Mouse (Mus musculus): Measurements from ENCODE around the gene Hykk.
A peak's percentile ranks its signal among the peaks of the same experiment; 100 is the strongest.
"Not testable (repeated sequence)": the region's sequence is repeated elsewhere in the genome, so short reads cannot be mapped to it uniquely, and the experiment has no call there.

The Hykk gene

GRCm38 (mm10) chr9:54917010-54917677 is at the start of gene Hykk:
TSS of gene Hykk (plus strand) at chr9:54917283.
- DNase-seq (ENCODE audit: low spot score in 2 of 2): peak; percentile 26 to 84

- DNase-seq (ENCODE audit: low spot score in 2 of 2): no peak
Observed at GRCm38 (mm10) chr9:54878759-54879158, 38.3 kb upstream of the Hykk start.

DNA sequence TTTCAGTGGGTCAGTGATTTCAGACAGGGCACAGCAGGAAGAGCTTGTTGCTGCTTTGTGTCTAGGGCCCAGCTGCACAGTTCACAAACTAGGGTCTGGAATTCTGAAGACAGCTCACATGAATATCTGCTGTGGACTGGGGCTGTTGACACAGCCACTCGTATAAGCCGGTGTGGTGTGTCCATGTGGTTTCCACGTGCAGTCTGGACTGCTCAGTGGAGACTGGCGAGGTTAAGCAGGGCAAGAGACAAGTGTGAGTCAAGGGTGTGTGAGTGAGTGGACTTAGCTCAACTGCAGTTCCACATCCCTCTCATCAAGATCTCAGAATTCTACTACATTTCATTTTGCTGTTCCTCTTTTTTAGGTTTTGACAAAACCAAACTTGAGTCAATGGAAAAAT is 25.0 kb upstream of the Hykk start:
- DNase-seq (ENCODE audit: low spot score in 2 of 2): no peak

DNA sequence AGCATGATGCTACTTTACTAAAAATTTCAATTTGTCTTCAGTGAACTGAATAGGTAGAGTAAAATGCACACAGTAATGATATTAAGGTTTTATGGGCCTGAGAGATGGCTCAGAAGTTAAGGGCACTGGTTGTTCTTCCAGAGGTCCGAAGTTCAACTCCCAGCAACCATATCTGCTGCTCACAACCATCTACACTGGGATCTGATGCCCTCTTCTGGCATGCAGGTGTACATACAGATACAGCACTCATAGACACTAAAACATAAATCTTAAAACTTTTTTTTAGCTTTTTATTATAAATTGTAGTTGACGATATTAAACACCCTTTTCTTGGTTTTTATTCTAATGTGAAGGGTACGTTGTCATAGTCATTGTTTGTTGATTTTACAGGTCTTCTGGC is 20.0 kb upstream of the Hykk start:
- DNase-seq (ENCODE audit: low spot score in 2 of 2): no peak

- DNase-seq (ENCODE audit: low spot score in 2 of 2): no peak
Observed at GRCm38 (mm10) chr9:54909446-54909845, 7.6 kb upstream of the Hykk start.

- DNase-seq (ENCODE audit: low spot score in 2 of 2): no peak
Observed at GRCm38 (mm10) chr9:54915576-54915975, 1.5 kb upstream of the Hykk start.

DNA sequence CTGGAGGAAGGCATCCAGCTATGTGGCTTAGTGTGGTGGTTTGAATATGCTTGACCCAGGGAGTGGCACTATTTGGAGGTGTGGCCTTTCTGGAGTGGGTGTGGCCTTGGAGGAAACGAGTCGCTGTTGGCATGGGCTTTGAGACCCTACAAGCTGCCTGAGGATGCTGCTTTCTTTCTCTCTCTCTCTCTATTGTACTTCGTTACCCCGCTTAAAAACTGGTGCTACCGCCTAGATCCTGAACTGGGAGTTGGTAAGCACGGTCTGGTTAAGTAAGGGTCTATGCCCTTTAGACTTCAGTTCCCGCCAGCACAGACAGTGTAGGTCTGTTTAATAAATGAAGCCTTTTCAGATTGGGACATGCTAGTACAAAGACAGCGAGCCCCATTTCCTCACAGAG is 682 bp upstream of the Hykk start:
- no peak for DNase-seq (ENCODE audit: low spot score in 2 of 2)

DNA sequence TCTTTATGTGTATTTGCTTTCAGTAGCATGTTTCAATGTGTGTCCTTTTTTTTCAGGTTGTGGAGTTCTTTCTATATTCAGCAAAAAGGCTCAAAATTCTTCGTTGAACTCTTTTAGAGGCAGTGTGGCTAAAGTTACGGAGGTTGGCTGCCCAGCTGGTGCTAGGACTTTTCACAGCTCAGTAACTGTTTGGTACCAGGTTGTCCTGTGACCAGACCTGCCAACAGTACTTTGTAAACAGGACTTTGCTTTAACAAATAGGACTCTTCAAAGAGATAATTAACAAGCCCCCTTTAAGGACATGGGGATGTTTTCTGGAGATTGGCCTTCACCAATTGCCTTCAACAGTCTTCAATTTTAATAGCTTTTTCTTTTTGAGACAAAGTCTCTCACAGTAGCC is 1.1 kb downstream of the Hykk start:
- DNase-seq (ENCODE audit: low spot score in 2 of 2): no peak

GRCm38 (mm10) chr9:54918781-54919180 is 1.7 kb downstream of the Hykk start:
- no peak for DNase-seq (ENCODE audit: low spot score in 2 of 2)

DNA sequence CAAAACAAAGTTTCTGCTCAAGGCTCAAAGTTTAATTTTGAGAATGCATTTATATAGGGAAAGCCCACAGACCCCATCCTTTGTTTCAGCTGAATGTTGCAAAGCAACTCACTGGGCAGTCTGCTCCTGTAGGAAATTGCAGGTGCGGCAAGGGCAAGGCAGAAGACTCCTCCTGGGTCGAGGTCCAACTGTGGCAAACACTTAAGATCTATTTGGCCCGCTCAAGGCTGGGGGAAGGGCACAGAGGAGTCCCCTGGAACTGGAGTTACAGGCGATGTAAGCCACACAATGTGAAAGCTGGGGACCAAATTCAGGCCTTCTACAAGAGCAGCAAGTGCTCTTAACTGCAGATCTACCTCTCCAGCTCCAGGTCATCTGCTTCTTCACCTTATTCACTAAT is 2.9 kb downstream of the Hykk start:
- DNase-seq (ENCODE audit: low spot score in 2 of 2): no peak

GRCm38 (mm10) chr9:54930741-54931140 is 13.7 kb downstream of the Hykk start:
- DNase-seq (ENCODE audit: low spot score in 2 of 2): no peak

DNA sequence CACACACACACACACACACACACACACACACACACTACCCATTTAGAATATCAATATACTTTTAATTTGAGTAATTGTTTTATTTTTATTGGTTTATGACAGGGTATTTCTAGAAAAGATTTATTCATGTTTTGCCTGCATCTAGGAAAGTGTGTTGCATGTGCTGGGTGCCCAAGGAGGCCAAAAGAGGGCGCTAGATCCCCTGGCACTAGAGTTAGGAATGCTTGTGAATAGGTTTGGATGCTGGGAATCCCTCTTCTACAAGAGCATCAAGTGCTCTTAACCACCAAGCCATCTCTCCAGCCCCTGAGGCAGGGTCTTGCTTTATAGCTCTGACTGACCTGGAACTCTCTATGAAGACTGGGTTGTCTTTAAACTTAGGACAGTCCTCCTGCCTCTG is 14.7 kb downstream of the Hykk start:
- no peak for DNase-seq (ENCODE audit: low spot score in 2 of 2)

- no peak for DNase-seq (ENCODE audit: low spot score in 2 of 2)
Observed at GRCm38 (mm10) chr9:54932379-54932778, 15.3 kb downstream of the Hykk start.

GRCm38 (mm10) chr9:54942071-54942470 is 25.0 kb downstream of the Hykk start:
- DNase-seq (ENCODE audit: low spot score in 2 of 2): no peak

DNA sequence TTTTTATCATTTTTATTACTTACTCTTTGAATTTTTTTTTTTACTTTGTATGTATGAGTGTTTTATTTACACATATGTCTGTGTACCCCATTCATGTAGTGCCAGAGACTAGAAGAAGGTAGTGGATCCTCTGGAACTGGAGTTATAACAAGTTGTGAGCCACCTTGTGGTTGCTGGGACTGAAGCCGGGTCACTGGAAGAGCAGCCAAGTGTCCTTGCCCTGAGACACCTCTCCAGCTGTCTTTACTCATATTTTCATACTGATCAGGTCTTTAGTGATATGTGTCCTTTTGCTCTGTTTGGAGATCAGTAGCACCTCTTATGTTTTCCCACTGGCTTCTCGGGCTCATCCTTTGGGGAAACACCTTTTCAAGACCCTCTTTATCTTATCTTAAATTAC is 27.4 kb downstream of the Hykk start:
- no peak for DNase-seq (ENCODE audit: low spot score in 2 of 2)

GRCm38 (mm10) chr9:54946256-54946655 is 29.2 kb downstream of the Hykk start:
- DNase-seq (ENCODE audit: low spot score in 2 of 2): no peak

DNA sequence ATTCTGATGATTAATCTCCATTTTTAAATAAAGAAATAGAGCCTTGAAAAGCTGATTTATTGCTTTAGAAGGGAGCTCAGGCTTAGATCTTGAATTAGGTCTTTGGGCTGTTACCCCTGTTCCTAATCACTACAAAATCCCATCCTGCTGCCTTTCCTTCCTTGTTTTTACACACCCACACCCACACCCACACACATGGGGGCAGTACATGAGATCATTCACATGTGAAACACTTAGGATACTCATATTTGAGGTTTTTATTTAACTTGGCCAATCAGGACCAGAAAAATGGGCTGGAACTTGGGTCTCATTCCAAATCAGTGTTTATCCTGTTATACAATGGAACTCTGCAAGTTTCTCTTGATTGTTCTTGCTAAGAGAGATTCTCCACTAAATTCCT is 32.4 kb downstream of the Hykk start:
- no peak for DNase-seq (ENCODE audit: low spot score in 2 of 2)

DNA sequence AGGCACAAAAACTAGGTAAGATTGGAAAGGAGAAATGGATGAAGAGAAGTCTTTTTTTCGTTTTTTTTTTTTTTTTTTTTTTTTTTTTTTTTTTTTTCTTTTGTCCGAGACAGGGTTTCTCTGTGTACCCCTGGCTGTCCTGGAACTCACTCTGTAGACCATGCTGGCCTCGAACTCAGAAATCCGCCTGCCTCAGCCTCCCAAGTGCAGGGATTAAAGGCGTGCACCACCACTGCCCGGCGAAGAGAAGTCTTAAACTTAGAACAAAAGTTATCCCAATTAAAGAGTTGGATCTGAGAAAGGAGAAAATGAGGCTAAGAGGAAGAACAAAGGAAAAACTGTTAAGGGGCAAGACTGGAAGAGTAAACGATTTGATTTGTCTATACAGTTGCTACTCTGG is 33.1 kb downstream of the Hykk start:
- not testable (repeated sequence) for DNase-seq (ENCODE audit: low spot score in 2 of 2)

GRCm38 (mm10) chr9:54950575-54951321 is 33.7 kb downstream of the Hykk start, which contains the start of the genes Psma4 and AY074887:
TSS of gene Psma4 (plus strand) at chr9:54950790.
TSS of gene AY074887 (minus strand) at chr9:54950998.
- DNase-seq (ENCODE audit: low spot score in 2 of 2): peak; percentile 91 to 93

GRCm38 (mm10) chr9:54961059-54961458 is 44.0 kb downstream of the Hykk start:
- no peak for DNase-seq (ENCODE audit: low spot score in 2 of 2)

GRCm38 (mm10) chr9:54963669-54964068 is 46.6 kb downstream of the Hykk start:
- no peak for DNase-seq (ENCODE audit: low spot score in 2 of 2)

- DNase-seq (ENCODE audit: low spot score in 2 of 2): no peak
Observed at GRCm38 (mm10) chr9:54969972-54970637, 53.0 kb downstream of the Hykk start.

- DNase-seq (ENCODE audit: low spot score in 2 of 2): no peak
Observed at GRCm38 (mm10) chr9:54980674-54981073, 63.6 kb downstream of the Hykk start, which contains the start of gene Chrna5. TSS of gene Chrna5 (plus strand) at chr9:54980880.
